Mouse (Mus musculus): ENCODE measurements around the gene Mcu.

The Mcu gene

DNA sequence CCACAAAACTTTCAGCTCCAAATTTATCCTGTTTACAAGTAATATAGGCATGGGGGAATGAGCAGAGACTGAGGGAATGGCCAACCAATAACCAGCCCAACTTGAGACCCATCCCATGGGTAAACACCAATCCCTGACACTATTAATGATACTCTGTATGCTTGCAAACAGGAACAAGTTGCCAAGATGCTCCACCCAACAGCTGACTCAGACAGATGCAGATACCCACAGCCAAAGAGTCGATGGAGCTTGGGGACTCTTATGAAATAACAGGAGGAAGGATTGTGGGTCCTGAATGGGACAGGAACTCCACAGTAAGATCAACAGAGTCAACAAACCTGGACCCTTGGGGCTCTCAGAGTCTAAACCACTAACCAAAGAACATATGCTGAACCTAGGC is 127.1 kb downstream of the Mcu start:
- DNase-seq (ENCODE audit: low spot score), result no peak

DNA sequence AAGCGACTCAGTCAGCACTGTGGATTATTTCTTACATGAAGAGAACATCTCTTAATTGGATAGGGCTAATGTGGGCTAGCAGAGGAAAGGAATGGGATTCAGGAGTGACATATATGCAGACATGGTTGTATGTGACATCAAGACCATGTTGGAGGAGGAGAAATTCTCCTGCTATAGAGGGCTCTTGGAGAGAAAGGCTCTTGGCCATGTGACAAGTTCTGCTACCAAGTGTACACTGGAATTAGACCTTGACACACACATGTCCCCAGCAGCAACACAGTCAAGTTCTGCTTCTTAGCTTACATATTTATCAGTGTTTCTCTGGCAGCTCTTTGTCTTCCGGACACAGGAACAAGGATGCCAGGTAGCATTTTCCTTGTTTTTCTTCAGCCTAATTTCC is 129.1 kb downstream of the Mcu start:
- DNase-seq (ENCODE audit: low spot score), result no peak

DNA sequence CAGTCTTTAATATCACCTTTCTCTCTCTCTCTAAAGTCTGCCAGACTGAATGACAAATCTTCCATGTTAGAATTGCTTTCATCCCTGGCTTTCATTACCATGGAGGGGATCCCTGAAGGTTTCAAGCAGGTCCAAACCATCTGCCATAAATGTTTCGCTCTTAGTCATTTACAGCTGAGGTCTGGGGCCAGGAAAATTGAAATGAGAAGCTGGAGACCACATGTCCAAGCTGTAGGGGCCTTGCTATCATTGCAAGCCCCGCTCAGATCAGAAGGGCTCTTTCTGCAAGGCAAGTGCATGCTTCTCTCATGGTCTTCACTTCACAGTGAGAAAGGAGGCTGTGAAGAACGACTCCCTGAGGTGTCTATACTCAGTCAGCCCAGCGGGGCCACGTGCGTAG is 132.2 kb downstream of the Mcu start:
- no peak for DNase-seq (ENCODE audit: low spot score)

DNA sequence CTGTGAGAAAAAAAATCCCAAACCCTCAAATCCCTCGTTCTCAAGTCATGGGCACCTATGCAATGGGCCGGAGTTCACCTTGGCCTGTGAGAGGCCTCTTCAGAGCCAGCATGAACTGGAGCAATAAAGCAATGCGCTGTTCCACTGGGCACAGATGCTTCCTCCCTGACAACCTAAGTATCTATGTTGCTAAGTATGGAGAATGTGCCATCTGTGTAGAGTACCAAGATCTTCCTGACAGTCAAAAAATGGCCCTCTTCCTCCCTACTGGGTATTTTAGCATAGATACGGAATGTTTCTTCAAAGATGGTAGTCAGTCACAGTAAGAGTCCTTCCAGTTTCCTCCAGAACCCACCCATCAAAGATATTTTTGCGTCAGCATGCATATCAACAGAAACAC is 135.1 kb downstream of the Mcu start:
- DNase-seq (ENCODE audit: low spot score), result no peak

DNA sequence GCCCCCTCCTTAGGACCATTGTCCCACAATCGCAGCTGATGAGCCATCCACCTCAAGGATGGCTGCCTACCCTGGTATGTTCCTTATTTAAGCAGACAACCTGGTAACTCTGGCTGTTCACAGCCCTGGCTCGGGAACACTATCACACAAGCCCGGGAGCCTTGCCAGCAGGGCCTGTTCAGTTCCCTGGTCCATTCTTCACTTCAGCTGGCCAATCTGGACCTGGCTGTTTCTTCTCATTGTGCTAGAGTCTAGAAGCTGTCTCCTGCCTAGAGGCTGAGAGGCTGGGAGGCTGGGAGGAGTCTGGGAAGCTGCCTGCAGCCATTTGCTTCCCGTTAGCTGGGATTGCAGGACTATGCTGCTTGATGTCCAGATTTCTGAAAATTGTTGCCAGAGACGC is 146.0 kb downstream of the Mcu start:
- no peak for DNase-seq (ENCODE audit: low spot score)

DNA sequence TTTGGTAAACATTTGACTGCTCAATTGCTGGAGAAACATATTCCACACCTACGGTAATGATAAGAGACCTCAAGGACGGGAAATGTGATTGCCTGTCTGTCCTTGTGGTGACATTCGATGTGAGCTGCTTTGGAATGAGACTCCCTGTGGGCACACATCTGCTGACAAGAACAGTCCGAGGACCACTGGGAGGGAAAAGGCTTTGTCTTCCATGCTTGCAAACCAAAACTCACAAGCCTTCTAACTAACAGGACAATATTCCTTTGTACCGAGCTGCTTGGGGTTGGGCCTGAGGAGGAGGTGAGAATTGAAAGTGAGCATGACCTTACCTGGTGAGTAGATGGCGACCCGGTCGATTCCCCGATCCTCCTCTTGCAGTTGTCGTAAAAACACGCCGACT is 149.2 kb downstream of the Mcu start:
- DNase-seq (ENCODE audit: low spot score), result no peak

DNA sequence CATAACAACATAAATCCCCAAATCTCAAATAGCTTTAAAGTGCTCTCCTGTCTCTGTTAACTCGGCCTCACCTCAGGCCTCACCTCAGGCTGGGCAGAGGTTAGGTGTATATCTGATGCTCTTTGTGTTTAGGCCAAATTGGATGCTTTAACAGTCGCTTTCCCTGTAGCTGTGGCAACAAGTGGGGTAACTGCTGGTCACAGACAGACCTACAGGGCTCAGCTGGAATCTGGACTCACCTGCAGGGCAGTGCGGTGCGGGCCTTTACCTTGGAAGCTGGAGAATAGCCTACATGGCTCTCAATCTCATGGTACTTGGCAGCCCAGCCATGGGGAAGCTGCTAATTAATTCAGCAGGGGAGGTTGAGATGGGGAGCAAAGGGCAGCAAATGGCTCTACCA is 149.9 kb downstream of the Mcu start:
- DNase-seq (ENCODE audit: low spot score), result no peak

DNA sequence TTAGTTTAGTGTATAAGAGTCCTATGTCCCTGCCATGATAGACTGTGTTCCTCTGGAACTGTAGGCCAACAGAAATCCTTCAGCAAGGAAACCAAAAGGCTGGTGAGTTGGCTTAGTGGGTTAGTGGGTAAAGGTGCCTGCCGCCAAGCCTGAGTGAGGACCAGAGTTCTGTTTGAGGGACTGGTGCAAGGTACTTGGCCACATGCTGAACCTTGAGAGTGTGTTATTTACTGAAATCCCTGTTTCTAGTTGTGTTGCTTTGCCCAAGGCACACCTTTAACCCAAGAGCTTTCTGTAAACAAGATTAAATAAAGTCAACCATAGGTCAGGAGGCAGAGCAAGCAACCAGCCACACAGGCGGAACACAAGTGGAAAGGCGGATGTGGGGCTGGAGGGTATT is 150.9 kb downstream of the Mcu start:
- DNase-seq (ENCODE audit: low spot score), result no peak

DNA sequence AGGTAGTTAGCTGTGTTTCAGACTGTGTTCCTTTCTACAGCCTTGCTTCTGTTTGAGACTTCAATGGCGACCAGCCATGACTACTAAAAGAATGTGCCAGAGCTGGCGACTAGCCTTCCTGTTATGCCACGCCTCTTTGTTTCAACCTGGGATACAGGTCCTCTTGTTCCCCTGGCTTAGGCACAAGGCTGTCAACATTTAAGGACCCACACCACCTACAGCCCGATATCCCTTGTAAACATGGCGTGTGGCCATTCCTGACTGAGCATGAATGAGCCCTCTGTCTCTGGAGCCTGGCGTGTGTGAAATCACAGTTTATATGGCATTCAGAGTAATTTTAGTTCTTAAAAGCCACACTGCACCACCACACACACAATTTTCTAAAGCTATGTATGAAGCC is 154.2 kb downstream of the Mcu start:
- no peak for DNase-seq (ENCODE audit: low spot score)

DNA sequence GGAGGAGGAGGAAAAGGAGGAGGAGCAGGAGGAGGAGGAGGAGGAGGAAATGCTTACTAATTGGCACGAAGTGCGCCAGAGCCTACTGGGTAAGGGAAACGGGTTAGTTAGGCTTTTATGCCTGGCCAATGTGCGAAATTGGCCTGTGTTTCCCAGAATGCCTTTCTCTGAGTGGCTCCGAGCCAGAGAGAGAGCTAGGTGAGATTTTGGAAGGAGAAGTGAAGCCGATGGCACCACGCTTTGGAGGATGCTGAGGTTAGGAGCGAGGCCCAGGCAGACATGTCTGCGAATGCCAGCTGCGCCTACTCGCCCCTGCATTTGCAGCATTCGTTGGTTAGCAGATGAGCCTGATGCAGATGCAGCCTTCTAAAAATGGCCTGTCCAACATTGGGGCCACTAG is 156.7 kb downstream of the Mcu start:
- DNase-seq (ENCODE audit: low spot score), result no peak

DNA sequence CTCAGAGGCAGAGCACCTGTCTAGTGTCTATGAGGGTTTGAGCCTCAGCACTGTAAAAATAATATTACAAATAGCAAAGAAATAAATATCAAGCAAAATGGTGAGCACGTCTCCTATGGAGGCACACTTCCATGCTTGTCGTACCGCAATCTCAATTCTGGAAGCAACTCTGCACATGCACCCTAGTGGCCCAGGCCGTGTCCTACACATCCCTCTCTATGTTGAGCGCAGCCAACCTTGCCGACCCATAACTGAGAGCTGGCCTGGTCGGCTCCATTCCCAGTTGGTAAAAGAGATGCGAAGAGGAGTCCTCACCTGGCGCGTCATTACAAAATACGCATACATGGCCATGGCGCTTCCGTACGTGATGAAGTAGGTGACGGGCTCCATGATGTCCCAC is 161.9 kb downstream of the Mcu start:
- DNase-seq (ENCODE audit: low spot score), result no peak

DNA sequence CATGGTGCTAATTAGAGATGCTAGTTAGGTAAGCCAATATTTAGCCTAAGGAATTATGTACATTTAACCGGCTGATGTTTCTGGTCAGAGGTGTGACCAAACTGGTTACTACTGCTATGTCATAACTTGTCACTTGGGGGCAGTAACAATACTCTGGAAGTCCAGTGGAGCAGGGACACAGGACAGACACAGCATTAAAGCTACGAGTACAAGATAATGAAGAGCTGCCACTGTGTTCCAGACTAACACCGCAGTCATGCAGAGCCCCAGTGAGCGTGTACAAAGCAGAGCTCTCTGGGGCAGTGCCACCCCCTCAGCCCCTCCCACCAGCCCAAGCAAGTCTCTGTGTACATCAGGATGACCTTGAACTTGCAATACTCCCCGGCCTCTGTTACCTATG is 164.7 kb downstream of the Mcu start:
- no peak for DNase-seq (ENCODE audit: low spot score)

DNA sequence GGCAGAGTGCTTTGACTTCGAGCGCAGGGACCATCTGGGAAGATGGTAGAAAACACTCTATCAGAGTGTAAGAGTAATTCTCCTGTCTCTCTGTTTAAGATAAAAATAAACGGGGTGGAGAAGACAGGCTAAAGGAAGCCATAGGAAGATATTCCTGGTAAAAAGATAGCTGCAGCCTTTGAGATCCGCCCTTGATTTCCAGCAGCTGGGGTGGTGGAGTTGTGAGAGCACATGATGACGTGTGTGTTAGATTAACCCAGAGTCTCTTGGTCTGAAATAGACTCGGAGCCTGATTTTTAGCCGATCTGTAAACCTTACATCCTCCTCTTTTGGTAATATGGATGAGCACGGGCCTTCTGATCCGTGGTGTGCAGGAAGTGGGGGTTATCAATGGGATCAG is 168.9 kb downstream of the Mcu start:
- no peak for DNase-seq (ENCODE audit: low spot score)

DNA sequence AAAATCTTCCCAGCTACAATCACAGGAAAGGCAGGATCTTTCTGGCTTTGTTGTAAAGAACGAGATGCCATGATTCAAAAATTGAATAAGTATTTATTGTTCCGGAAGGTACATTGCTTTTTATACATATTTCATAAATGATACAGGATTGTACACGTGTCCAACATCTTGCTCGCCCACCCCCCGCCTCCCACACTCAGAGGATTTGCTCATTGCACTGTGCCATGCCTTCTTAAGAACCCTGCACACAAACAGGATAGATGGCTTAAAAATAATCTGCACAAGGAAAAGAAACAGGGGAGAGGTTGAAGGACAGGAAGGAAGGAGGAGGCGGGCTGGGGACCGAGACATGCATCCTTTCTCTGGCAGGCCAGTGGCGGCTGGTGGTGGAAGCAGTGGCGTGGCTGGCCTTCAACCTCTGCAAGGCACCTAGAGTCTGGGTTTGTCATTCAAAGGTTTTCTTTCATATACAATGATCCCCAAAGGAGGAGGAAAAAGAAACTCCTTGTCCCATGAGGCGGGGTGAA is 169.5 kb downstream of the Mcu start:
- DNase-seq (ENCODE audit: low spot score), result no peak

DNA sequence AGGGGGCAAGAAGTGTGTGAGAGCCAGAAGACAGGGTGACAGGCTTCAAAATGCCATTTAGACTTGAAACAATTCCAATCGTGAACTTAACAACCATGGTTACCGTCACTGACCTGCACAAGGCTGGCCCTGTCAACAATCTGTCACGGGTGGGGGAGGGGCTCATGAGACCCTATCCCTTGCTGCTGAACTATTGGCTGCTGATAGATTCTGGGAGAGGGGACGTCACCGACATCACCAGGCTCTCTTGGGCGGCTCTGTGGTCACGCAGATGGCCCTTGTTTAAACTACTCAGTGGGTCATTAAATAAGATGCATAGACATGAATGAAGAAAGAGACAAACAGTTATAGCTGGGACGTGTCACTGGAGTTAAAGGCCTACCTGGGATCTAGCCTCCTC is 171.9 kb downstream of the Mcu start:
- no peak for DNase-seq (ENCODE audit: low spot score)

DNA sequence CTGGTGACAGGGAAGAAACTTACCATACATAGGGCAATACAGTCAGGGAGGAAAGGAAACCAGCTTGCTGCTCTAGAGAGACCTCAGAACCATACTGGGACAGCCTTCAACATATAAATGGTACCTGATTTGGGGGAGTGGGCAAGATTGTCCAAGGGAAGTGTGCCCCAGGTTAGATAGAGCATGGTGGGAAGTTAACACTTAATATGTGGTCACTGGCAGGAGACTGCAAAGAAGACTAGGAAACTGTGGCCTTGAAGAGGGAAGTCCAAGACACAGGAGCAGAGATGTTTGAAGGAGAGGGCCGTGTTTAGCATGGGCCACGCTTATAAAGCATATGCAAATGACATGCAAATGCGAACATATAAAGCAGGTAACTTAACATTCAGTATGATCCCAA is 172.4 kb downstream of the Mcu start:
- DNase-seq (ENCODE audit: low spot score), result no peak

DNA sequence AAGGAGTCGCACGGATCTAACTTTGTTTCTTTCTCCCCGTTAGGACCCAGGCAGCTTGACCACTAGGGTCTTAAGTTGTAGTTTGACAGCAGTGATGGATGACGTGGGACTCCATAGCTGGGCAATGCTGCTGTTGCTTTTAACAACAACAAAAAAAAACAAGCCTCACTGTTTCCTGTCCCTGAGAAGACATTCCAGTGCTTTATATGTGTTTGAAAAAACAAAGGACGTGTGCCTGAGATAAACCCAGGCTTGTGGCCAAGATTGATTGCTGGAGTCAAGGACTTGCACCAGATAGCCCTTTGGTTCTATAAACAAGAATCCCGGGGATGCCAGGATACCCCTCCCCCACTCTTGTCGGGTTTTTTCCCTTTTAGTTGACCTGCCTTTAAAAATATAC is 173.3 kb downstream of the Mcu start:
- no peak for DNase-seq (ENCODE audit: low spot score)

DNA sequence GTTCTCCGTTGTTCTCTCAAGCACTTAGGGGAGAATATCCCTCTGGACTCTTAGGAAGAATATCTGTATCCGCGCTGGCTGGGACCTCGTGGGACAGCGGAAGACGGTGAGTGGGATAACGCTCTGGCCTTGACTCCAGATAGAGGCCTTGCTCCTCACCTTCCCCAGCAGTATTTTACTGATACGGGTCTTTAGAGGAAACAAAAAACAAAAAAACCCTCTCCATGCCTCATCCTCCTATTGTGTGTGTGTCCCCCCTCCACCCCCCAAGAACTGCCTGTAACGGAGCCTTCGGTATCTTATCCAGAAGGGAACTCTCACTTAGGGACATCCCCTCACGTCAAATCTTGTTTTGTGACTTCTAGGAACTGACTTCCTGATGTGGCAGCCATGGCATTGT is 174.8 kb downstream of the Mcu start, which contains the start of gene Oit3:
Oit3 (minus strand) TSS at position 44 of the 400 bp plus-strand sequence.
- DNase-seq (ENCODE audit: low spot score), result no peak

DNA sequence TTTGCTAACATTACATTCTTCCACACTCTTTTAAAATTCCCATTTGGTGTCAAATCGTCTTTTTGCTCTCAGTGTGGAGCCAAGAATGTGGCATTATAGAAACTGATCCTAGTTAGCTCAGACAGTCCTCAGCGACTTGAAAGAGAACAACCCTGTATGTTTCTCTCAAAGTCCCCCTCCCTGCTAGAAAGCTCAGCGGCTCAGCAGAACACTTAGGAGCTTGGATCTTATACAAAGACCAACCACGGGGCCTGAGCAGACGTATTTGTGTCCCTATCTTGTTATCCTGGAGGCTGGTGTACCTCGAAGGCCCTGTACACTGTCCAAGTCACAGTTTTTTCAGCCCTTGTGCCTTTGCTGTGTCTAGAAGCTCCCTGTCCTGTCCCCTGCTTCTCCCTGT is 176.3 kb downstream of the Mcu start:
- no peak for DNase-seq (ENCODE audit: low spot score)

DNA sequence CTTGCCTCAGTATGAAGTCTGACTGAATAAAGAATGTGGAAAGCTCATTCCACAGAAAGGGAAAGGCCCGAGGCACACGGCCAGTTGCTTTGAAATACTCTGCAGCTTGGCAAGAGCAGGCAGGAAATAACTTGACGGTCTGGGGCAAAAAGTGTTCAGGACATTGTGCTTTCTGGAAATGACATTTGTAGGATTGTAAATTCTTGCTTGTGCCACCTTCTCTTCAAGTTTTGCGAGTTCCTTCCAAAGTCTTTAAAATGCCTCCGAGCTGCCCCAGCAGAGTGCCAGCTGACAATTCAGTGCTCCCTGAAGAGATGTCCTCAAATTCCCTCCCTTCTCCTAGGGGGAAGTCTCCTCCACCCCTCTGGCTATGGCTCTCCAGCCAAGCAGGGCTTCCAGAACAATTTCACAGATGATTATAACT is 177.0 kb downstream of the Mcu start:
- no peak for DNase-seq (ENCODE audit: low spot score)

DNA sequence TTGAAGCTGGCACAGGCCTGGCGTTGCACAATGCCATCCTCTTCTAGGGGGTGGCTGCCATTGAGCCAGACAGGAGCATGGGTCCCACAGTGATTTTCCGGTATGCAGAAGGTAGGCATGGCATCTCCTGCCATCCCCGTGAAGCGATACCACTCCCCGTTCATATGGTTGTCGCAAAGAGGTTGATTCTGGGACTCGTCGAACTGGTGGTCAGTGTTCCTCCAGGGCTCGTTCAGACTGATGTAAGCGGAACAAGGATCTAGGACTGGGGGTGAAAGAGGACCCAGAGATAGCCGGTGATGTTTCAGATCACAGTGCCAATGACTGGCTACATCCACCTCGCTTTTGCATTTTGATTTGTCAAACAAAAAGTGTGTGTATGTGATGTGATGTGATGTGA is 177.8 kb downstream of the Mcu start:
- no peak for DNase-seq (ENCODE audit: low spot score)

DNA sequence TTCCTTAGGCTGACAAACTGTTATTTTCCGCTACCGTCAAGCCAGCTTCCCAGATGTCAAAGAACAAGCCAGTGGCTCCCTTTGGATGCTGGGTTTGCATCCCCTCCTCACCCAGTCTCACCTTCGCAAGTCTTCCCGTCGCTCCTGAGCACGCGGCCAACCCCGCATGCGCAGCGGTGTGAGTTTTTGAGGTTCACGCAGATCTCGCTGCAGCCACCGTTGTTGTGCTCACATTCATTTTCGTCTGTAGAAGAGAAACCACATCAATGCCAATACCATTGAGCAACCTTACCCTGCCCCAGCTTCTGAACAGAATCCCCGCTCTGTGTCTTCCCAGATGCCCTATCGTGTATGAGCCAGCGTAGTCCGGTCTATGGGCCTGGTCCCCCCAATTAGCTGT is 180.7 kb downstream of the Mcu start:
- DNase-seq (ENCODE audit: low spot score), result no peak

DNA sequence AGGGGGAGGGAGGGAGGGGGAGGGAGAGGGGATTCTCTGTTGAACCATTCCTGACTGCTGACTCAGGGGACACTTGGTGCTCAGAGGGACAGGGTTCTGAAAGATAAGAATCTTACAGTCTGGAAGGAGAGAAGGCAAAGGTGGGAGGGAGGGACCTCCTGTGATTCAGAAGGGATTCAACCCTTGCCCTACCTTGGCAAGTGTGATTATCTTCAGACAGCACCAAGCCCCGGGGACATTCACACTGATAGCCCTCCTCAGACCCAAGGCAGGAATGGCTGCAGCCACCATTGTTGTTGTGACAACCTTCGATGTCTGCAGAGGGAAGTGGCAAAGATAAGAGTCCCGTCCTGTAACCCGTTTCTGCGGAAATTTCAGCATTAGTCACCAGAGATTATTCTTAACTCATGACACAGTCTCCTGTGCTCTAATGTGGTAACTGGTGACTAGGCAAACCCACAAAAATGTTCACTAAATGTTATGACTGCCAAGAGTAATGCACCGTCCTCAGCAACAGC is 185.7 kb downstream of the Mcu start:
- no peak for DNase-seq (ENCODE audit: low spot score)

DNA sequence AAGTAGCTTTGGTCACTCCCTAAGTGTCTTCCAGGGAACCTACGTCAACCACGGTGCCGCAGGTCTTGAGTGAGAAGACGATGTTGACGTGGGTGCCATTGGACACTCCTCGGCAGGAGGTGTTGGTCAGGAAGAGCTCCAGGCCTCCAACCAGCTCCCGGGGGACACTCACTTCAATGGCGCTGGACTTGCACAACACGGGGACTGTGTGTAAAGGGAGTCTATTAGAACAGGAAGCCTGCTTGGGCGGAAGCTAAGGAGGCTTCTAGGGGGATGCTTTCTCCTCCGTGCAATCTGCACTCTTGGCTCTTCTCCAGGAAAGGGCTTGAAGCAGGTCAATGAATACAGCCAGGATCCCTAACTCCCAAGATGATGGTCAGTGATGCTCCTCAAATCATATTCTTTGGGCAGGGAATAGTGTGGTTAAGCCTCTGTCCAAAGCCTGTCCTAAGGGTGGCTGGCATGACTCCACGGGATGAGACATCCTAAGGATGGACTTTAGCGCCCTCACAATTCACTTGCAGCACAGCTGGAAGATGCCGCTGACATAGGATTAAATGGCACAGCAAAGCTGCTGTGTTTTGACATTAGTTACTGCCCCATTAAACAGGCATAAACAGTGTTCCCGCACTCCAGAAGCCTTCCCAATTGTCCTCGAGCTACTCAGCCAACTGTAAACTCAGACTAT is 186.9 kb downstream of the Mcu start:
- no peak for DNase-seq (ENCODE audit: low spot score)

Measured in urinary bladder, postnatal 10 days (tissue).